Comparison of ENCODE assay signal across 26 mouse cellular contexts in genomic region chr11:88786816-88787215, GRCm38 (mm10).
DNase-seq lines count a peak whose midpoint lies in the region; ATAC-seq lines count a peak whose summit lies in the region.
"Had no signal": no experiment of that assay in that cellular context is flagged by ENCODE, and none has a peak within 500 bp of the region (broad histone marks: within the 10 kb centered on the region; RNA-seq: fewer than 3 reads in every experiment).

No protein-coding gene starts in this region.

- no peak overlapping the region for H3K4me3 ChIP-seq in embryonic facial prominence, embryonic 14.5 days (ENCODE audit: low read depth, low read length)
- H3K4me3 ChIP-seq in embryonic facial prominence, embryonic 10.5 days = no peak overlapping the region
- H3K4me3 ChIP-seq: embryonic facial prominence, embryonic 12.5 days; erythroblast, embryonic 14.5 days; forebrain, embryonic 12.5 days; forebrain, embryonic 15.5 days; heart, embryonic 13.5 days had no signal

- ATAC-seq in embryonic facial prominence, embryonic 14.5 days (ENCODE audit: low read depth) = no peak
- ATAC-seq in monocyte, adult 5-6 weeks (replicated peaks; ENCODE audit: insufficient number of reproducible peaks, low FRiP score, low TSS enrichment, poor library complexity, severe bottlenecking) = no peak
- ATAC-seq: forebrain, embryonic 15.5 days; hindbrain, postnatal 0 days; Patski had no signal

- H3K36me3 ChIP-seq in embryonic facial prominence, embryonic 14.5 days (ENCODE audit: control insufficient read depth, insufficient read depth, low read length) = no peaks in the 10 kb centered on the region
- H3K36me3 ChIP-seq in embryonic facial prominence, embryonic 10.5 days (replicated peaks) = no peaks in the 10 kb centered on the region
- H3K36me3 ChIP-seq: embryonic facial prominence, embryonic 12.5 days; forebrain, embryonic 12.5 days; forebrain, embryonic 15.5 days; G1E; heart, embryonic 13.5 days had no signal

- H3K9ac ChIP-seq in embryonic facial prominence, embryonic 14.5 days (ENCODE audit: low read depth, low read length) = no peak overlapping the region
- H3K9ac ChIP-seq: embryonic facial prominence, embryonic 12.5 days; forebrain, embryonic 12.5 days; forebrain, embryonic 15.5 days; heart, embryonic 13.5 days; hindbrain, embryonic 14.5 days had no signal

- no peaks in the 10 kb centered on the region for H3K9me3 ChIP-seq in embryonic facial prominence, embryonic 14.5 days (ENCODE audit: control insufficient read depth, low read length)
- H3K9me3 ChIP-seq in embryonic facial prominence, embryonic 10.5 days = no peaks in the 10 kb centered on the region
- H3K9me3 ChIP-seq: embryonic facial prominence, embryonic 12.5 days; forebrain, embryonic 12.5 days; forebrain, embryonic 15.5 days; G1E; heart, embryonic 13.5 days had no signal

- no peak overlapping the region for H3K27ac ChIP-seq in embryonic facial prominence, embryonic 14.5 days (replicated peaks; ENCODE audit: low read depth, low read length)
- no peak overlapping the region for H3K27ac ChIP-seq in embryonic facial prominence, embryonic 10.5 days (replicated peaks)
- H3K27ac ChIP-seq: embryonic facial prominence, embryonic 12.5 days; forebrain, embryonic 12.5 days; forebrain, embryonic 15.5 days; heart, embryonic 13.5 days; hindbrain, embryonic 14.5 days; hindbrain, postnatal 0 days had no signal

- no peaks in the 10 kb centered on the region for H3K4me1 ChIP-seq in embryonic facial prominence, embryonic 14.5 days (ENCODE audit: control insufficient read depth, insufficient read depth, low read length)
- no peaks in the 10 kb centered on the region for H3K4me1 ChIP-seq in embryonic facial prominence, embryonic 10.5 days
- H3K4me1 ChIP-seq: embryonic facial prominence, embryonic 12.5 days; forebrain, embryonic 12.5 days; forebrain, embryonic 15.5 days had no signal

- no peak overlapping the region for H3K4me2 ChIP-seq in embryonic facial prominence, embryonic 14.5 days (ENCODE audit: low read depth, low read length)
- H3K4me2 ChIP-seq: embryonic facial prominence, embryonic 12.5 days; forebrain, embryonic 12.5 days; forebrain, embryonic 15.5 days; heart, embryonic 13.5 days; hindbrain, embryonic 14.5 days had no signal

- 70% methylated on average over 7 of the region's 7 CpGs for WGBS in embryonic facial prominence, embryonic 14.5 days
- WGBS in embryonic facial prominence, embryonic 10.5 days = 90% methylated on average over 7 of the region's 7 CpGs

- H3K27me3 ChIP-seq in embryonic facial prominence, embryonic 14.5 days (replicated peaks; ENCODE audit: control insufficient read depth, insufficient read depth, low read length) = no peaks in the 10 kb centered on the region
- H3K27me3 ChIP-seq in embryonic facial prominence, embryonic 10.5 days (replicated peaks; ENCODE audit: low read depth, poor library complexity, severe bottlenecking) = no peaks in the 10 kb centered on the region
- H3K27me3 ChIP-seq: CH12.LX; embryonic facial prominence, embryonic 12.5 days; forebrain, embryonic 12.5 days; forebrain, embryonic 15.5 days; heart, embryonic 13.5 days had no signal

- peak; percentile 32 for DNase-seq in embryonic facial prominence, embryonic 14.5 days (ENCODE audit: low spot score)
- no peak for DNase-seq in embryonic facial prominence, embryonic 10.5 days (ENCODE audit: low spot score)
- DNase-seq in lung, postnatal 25 days (ENCODE audit: low spot score) = peak; percentile 12
- no peak for DNase-seq in lung, postnatal 10 days
- DNase-seq in 3T3-L1 (ENCODE audit: low read depth, low spot score) = peak; percentile 19
- DNase-seq: adrenal gland, postnatal 10 days; adrenal gland, postnatal 36 days; B cell, adult 2 months; cerebellum, adult 18-20 months; cerebellum, adult 9-10 months; cerebellum, postnatal 14 days; gastrocnemius, postnatal 25 days; heart, adult 18-20 months; heart, postnatal 14 days; heart, postnatal 4 days had no signal

Comparison
In these comparisons a context has a peak if more than half of its experiments do, and no peak if none do; other contexts are left out.
1. DNase-seq: peak in embryonic facial prominence, embryonic 14.5 days (single experiment), lung, postnatal 25 days (single experiment) and 3T3-L1 (single experiment); none in embryonic facial prominence, embryonic 10.5 days (single experiment) and lung, postnatal 10 days (single experiment).